Mouse (Mus musculus): Measurements from ENCODE around the gene Antxr2. TPM values are rescaled to one million over a fixed set of nuclear protein-coding genes. Genes with fewer than 3 reads are reported as not detected.

Antxr2 gene
- 28.6 and 28.7 TPM in 2 replicates for polyA plus RNA-seq (2015; fragmentation: Nextera tagmentation; extraction: Ambion mirVana)

GRCm38 (mm10) chr5:98030902-98031641 is at the start of gene Antxr2:
TSS of gene Antxr2 (minus strand) at chr5:98031043.
- ATAC-seq (ENCODE audit: insufficient number of reproducible peaks, low FRiP score, low TSS enrichment, low read depth): peak; percentile 70
- peak within 1 kb of the TSS; percentile 73 for H3K4me2 ChIP-seq
- peaks cover 4% of the 10 kb centered on the region; the same call in 1 of the 2 replicates for H3K36me3 ChIP-seq
- peak within 1 kb of the TSS; percentile 83 for H3K9ac ChIP-seq
- peak within 1 kb of the TSS; percentile 84 for H3K27ac ChIP-seq
- peaks cover 15% of the 10 kb centered on the region for H3K4me1 ChIP-seq
- WGBS: 2% methylated on average over 58 of the region's 58 CpGs
- peak within 1 kb of the TSS; percentile 80 for H3K4me3 ChIP-seq
- H3K27me3 ChIP-seq: no peaks in the 10 kb centered on the region
- no peaks in the 10 kb centered on the region for H3K9me3 ChIP-seq

DNA sequence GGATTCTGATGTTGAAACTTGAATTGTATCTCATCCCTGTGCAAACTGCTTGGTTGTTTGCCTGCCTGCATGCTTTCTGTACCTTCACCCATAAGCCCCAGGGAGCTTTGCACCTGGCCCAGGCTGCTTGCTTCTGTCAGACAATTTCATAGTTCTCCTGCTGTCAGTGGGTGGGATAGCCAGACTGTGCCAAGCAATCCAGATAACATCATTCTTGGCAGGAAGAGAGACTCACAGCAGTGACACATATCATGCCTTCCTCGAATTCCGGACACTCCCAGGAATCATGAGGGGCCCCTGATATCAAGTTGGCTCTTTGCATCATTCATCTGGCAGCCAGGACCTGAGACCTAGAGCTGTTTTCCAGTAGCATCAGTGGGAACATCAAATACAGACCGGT is 45.8 kb upstream of the Antxr2 start:
- no peak overlapping the region for H3K27ac ChIP-seq
- no peak for ATAC-seq (ENCODE audit: insufficient number of reproducible peaks, low FRiP score, low TSS enrichment, low read depth)
- no peak overlapping the region for H3K9ac ChIP-seq
- WGBS: 43% methylated on average over 3 of the region's 3 CpGs
- H3K4me2 ChIP-seq: no peak overlapping the region
- no peaks in the 10 kb centered on the region for H3K9me3 ChIP-seq
- no peaks in the 10 kb centered on the region for H3K27me3 ChIP-seq
- no peak overlapping the region for H3K4me3 ChIP-seq
- H3K36me3 ChIP-seq: no peaks in the 10 kb centered on the region
- no peaks in the 10 kb centered on the region; the same call in 1 of the 2 replicates for H3K4me1 ChIP-seq

- Histone ChIP-seq H3K4me1 (no peaks in the 10 kb centered on the region), H3K4me2 (no peak overlapping the region), H3K36me3 (no peaks in the 10 kb centered on the region), H3K27ac (no peak overlapping the region), H3K4me3 (no peak overlapping the region), H3K9ac (no peak overlapping the region), H3K27me3 (no peaks in the 10 kb centered on the region), H3K9me3 (no peaks in the 10 kb centered on the region)
- WGBS: 61% methylated on average over 4 of the region's 4 CpGs
- ATAC-seq (ENCODE audit: insufficient number of reproducible peaks, low FRiP score, low TSS enrichment, low read depth): no peak
These were observed 38.3 kb upstream of the Antxr2 start for GRCm38 (mm10) chr5:98069191-98069590.

GRCm38 (mm10) chr5:98055275-98055674 is 24.4 kb upstream of the Antxr2 start:
- no peaks in the 10 kb centered on the region for H3K4me1 ChIP-seq
- ATAC-seq (ENCODE audit: insufficient number of reproducible peaks, low FRiP score, low TSS enrichment, low read depth): no peak
- no peaks in the 10 kb centered on the region for H3K27me3 ChIP-seq
- no peak overlapping the region for H3K4me2 ChIP-seq
- H3K4me3 ChIP-seq: no peak overlapping the region
- no peaks in the 10 kb centered on the region for H3K9me3 ChIP-seq
- H3K36me3 ChIP-seq: no peaks in the 10 kb centered on the region
- WGBS: 91% methylated on average over 6 of the region's 6 CpGs
- no peak overlapping the region for H3K9ac ChIP-seq
- no peak overlapping the region for H3K27ac ChIP-seq

DNA sequence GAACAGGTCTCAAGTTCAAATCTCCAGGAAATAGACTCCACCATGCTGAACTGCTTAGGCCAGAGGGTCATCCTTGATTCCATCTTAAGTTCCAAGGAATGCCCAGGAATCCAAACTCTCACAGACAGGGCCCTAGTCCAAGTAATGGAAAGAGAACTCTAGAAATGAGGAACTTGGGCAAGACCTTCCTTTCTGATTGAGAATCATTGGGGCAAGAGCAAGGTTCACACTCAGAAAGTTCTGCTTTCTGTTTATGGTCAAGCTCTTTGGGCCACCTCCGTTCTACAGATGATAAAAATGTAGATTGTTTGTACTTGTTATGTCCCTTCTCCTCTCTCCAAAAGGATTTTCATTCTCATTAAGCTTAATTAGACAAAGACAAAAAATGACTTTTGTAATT is 24.0 kb upstream of the Antxr2 start:
- Histone ChIP-seq H3K4me2 (no peak overlapping the region), H3K9ac (no peak overlapping the region), H3K27ac (no peak overlapping the region), H3K27me3 (no peaks in the 10 kb centered on the region), H3K4me3 (no peak overlapping the region), H3K36me3 (no peaks in the 10 kb centered on the region), H3K9me3 (no peaks in the 10 kb centered on the region), H3K4me1 (no peaks in the 10 kb centered on the region)
- WGBS: 95% methylated on average over 1 of the region's 1 CpGs
- no peak for ATAC-seq (ENCODE audit: insufficient number of reproducible peaks, low FRiP score, low TSS enrichment, low read depth)

GRCm38 (mm10) chr5:98034928-98035327 is 4.1 kb upstream of the Antxr2 start:
- H3K4me3 ChIP-seq: no peak overlapping the region
- H3K27me3 ChIP-seq: no peaks in the 10 kb centered on the region
- no peak overlapping the region for H3K4me2 ChIP-seq
- no peak overlapping the region for H3K9ac ChIP-seq
- H3K9me3 ChIP-seq: no peaks in the 10 kb centered on the region
- no peak overlapping the region for H3K27ac ChIP-seq
- peaks cover under 1% of the 10 kb centered on the region; the same call in 1 of the 2 replicates for H3K4me1 ChIP-seq
- H3K36me3 ChIP-seq: no peaks in the 10 kb centered on the region
- ATAC-seq (ENCODE audit: insufficient number of reproducible peaks, low FRiP score, low TSS enrichment, low read depth): no peak
- 57% methylated on average over 2 of the region's 2 CpGs for WGBS

DNA sequence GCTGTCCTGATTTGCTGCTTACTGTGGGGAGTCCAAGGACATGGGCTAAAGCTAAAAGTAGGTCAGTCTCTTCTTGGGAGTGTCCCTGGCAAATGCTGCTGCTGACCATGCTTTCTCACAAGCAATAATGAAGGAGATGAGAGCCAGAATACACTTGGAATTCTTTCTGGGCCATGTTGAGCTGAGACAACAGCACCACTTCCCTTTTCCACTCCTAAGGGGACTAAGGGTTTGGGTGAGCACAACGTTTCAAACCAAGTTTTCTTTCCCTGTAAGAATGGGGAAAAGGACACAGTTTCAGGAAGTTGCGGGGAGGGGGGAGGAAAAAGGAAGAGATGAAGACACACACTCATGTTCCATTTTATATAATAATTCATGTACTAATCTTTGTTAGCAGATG is 3.4 kb upstream of the Antxr2 start:
- Histone ChIP-seq H3K36me3 (no peaks in the 10 kb centered on the region), H3K4me3 (no peak overlapping the region), H3K9me3 (no peaks in the 10 kb centered on the region), H3K9ac (no peak overlapping the region), H3K27ac (no peak overlapping the region), H3K4me1 (peaks cover 4% of the 10 kb centered on the region; the same call in 1 of the 2 replicates), H3K27me3 (no peaks in the 10 kb centered on the region), H3K4me2 (no peak overlapping the region)
- WGBS: 61% methylated on average over 2 of the region's 2 CpGs
- no peak for ATAC-seq (ENCODE audit: insufficient number of reproducible peaks, low FRiP score, low TSS enrichment, low read depth)

- Histone ChIP-seq H3K4me2 (no peak overlapping the region), H3K27ac (no peak overlapping the region), H3K36me3 (no peaks in the 10 kb centered on the region), H3K4me1 (peaks cover 10% of the 10 kb centered on the region; the same call in 1 of the 2 replicates), H3K9me3 (no peaks in the 10 kb centered on the region), H3K9ac (no peak overlapping the region), H3K4me3 (no peak overlapping the region), H3K27me3 (no peaks in the 10 kb centered on the region)
- 75% methylated on average over 7 of the region's 7 CpGs for WGBS
- no peak for ATAC-seq (ENCODE audit: insufficient number of reproducible peaks, low FRiP score, low TSS enrichment, low read depth)
These were observed 2.1 kb upstream of the Antxr2 start for GRCm38 (mm10) chr5:98032803-98033420.

DNA sequence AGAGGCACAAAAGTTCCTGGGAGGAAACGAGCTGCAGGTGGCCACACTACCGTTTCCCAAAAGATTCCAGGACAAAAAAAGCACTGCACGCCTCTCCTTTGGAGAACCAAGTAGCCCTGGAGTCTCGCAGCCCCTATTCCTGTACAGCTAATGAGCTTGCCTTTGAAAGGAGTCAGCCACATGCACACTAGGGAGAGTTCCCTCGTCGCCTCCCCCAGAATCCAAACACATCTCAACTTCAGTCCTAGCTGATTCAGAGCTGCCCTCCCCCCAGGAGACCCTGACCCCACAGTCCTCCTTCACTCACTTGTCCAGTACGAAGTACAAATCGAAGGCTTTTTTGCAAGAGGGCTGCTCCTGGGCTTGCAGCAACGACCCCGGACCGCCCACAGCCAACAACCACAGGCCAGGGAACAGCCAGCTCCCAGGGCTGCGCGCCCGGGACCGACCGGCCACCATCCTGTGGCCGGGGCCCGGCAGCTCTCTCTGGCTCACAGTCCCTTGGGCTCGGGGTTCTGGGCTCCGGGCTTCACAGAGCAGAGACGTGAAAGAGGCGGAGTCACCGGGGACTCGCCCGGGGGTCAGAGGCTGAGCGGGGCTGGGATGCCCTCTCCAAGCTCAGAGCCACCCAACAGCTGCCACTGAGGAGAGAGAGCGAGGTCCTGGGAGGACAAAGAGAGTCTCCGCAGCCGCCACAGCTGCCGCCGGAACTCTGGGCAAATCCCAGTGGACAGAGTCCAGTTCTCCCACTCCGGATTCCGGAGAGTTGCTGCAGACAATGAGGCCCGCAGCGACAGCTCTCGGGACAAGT is 547 bp downstream of the Antxr2 start:
- WGBS: under 1% methylated on average over 36 of the region's 36 CpGs
- H3K9ac ChIP-seq: peak overlapping the region; percentile 83
- H3K27me3 ChIP-seq: no peaks in the 10 kb centered on the region
- peak overlapping the region; percentile 84 for H3K27ac ChIP-seq
- H3K4me1 ChIP-seq: peaks cover 15% of the 10 kb centered on the region
- peak overlapping the region; percentile 80 for H3K4me3 ChIP-seq
- no peaks in the 10 kb centered on the region for H3K9me3 ChIP-seq
- H3K4me2 ChIP-seq: peak overlapping the region; percentile 73
- H3K36me3 ChIP-seq: peaks cover 11% of the 10 kb centered on the region
- peak; percentile 74 for ATAC-seq (ENCODE audit: insufficient number of reproducible peaks, low FRiP score, low TSS enrichment, low read depth)

GRCm38 (mm10) chr5:98027688-98028389 is 3.0 kb downstream of the Antxr2 start:
- 57% methylated on average over 8 of the region's 8 CpGs for WGBS

GRCm38 (mm10) chr5:98025921-98026320 is 4.9 kb downstream of the Antxr2 start:
- no peak overlapping the region for H3K27ac ChIP-seq
- WGBS: 98% methylated on average over 2 of the region's 2 CpGs
- no peak overlapping the region for H3K9ac ChIP-seq
- ATAC-seq (ENCODE audit: insufficient number of reproducible peaks, low FRiP score, low TSS enrichment, low read depth): no peak
- H3K9me3 ChIP-seq: no peaks in the 10 kb centered on the region
- no peaks in the 10 kb centered on the region for H3K27me3 ChIP-seq
- no peak overlapping the region for H3K4me3 ChIP-seq
- no peak overlapping the region for H3K4me2 ChIP-seq
- peaks cover 15% of the 10 kb centered on the region for H3K4me1 ChIP-seq
- peaks cover 21% of the 10 kb centered on the region for H3K36me3 ChIP-seq

More at GRCm38 (mm10) chr5:98027688-98028389, 3.0 kb downstream of the Antxr2 start:
- peak overlapping the region; percentile 73; the same call in 1 of the 2 replicates for H3K4me2 ChIP-seq
- H3K4me3 ChIP-seq: peak overlapping the region; percentile 12
- no peaks in the 10 kb centered on the region for H3K27me3 ChIP-seq
- H3K9me3 ChIP-seq: no peaks in the 10 kb centered on the region
- peaks cover 17% of the 10 kb centered on the region for H3K36me3 ChIP-seq
- ATAC-seq (ENCODE audit: insufficient number of reproducible peaks, low FRiP score, low TSS enrichment, low read depth): no peak
- H3K4me1 ChIP-seq: peaks cover 15% of the 10 kb centered on the region
- H3K9ac ChIP-seq: no peak overlapping the region
- H3K27ac ChIP-seq: no peak overlapping the region

All from limb, embryonic 15.5 days (tissue).